Mouse (Mus musculus) liver, postnatal 0 days (tissue): Measurements from ENCODE around the gene Fank1.

ENCODE experiments used
- CTCF ChIP-seq: sonication (generic); IDR thresholded peaks from 2 replicates; pipeline ENCODE4 v1.5.1; 2016; ENCODE audit warnings: antibody characterized with exemption, low read depth
- EP300 ChIP-seq: IDR thresholded peaks from 2 replicates; pipeline ENCODE4 v1.6.1; 2016; ENCODE audit warnings: antibody characterized with exemption, low read depth, mild to moderate bottlenecking

DNA sequence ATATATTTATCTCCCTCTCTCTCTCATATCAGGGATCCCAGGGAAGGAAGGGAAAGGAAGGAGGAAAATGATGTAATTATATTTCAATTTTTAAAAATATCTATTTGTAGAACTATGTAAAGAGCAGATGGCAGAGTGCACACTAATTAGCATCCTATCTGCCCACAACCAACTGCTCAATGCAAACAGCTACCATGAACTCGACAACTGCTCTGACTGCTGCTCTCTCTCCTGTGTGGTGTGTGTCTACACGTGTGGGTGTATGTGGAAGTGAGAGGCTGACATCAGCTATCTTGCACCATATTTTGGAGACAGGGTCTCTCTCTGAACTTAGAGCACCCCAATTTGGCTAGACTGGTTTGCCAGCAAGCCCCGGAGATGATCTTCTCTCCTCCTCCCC, 135.2 kb downstream of the Fank1 start:
- TF ChIP-seq CTCF = no peak
- TF ChIP-seq EP300 = no peak
